In the genomic region with DNA sequence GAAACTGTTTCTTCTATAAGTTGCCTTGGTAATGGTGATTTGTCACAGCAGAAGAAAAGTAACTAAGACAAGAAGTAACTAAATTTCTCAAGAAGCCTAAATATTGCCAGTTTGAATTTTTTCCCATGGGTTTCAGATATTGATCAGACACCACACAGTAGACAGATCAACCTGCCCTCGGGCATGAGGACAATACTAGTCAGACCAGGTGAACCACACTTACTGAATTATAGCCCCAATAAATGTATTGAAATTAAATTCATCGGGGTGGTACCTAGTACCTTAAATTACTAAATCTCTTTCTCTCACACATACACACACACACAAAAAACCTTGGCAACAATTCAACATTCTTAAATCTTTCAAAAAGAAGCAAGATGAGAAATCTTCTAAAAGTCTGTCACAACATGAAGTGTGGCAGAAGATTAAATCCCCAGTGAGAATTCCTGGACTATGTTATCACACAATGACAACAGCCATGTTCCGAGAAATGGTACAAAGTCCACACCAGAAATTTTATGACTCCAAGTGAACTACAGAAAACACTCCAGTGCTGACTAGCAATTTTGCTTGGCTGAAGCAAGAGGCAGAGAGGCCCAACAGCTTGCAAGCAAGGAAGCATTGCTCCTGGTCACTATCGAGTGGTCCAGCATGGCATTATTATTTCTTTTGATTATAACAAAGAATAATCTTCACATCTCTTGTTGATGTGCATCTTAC, we compare ENCODE assay signal across 16 mouse cellular contexts.
"Had no signal": no experiment of that assay in that cellular context is flagged by ENCODE, and none has a peak within 500 bp of the region (broad histone marks: within the 10 kb centered on the region; RNA-seq: fewer than 3 reads in every experiment).

No protein-coding gene starts in this region.

- H3K4me3 ChIP-seq: limb, embryonic 12.5 days; limb, embryonic 15.5 days had no signal

- H3K4me1 ChIP-seq: limb, embryonic 15.5 days had no signal

- H3K27ac ChIP-seq: hindbrain, postnatal 0 days; limb, embryonic 12.5 days; limb, embryonic 15.5 days; liver, embryonic 14.5 days; stomach, postnatal 0 days had no signal

- H3K4me2 ChIP-seq: limb, embryonic 12.5 days; limb, embryonic 15.5 days; midbrain, embryonic 11.5 days had no signal

- ATAC-seq: hindbrain, postnatal 0 days; inflammation-experienced regulatory T-cells, adult 6 months had no signal

- H3K9me3 ChIP-seq: limb, embryonic 12.5 days; limb, embryonic 15.5 days had no signal

- H3K27me3 ChIP-seq: limb, embryonic 12.5 days; limb, embryonic 15.5 days had no signal

- DNase-seq: kidney, postnatal 14 days; left cerebral cortex, postnatal 4 days; lung, adult 18-20 months; lung, postnatal 14 days; lung, postnatal 4 days; midbrain, embryonic 14.5 days; thymus, adult 2 months; thymus, postnatal 14 days; thymus, postnatal 4 days had no signal

- H3K9ac ChIP-seq: limb, embryonic 12.5 days; limb, embryonic 15.5 days; liver, embryonic 14.5 days had no signal

- H3K36me3 ChIP-seq: limb, embryonic 12.5 days; limb, embryonic 15.5 days had no signal
